Mouse (Mus musculus) urinary bladder, adult 18-20 months (tissue): ENCODE data around the gene Anln.
"Not testable (repeated sequence)": the region's sequence is repeated elsewhere in the genome, so short reads cannot be mapped to it uniquely, and the experiment has no call there.

ENCODE experiments used
- DNase-seq, 2 experiments: peaks; one replicate each; pipeline ENCODE4 v3.0.0; 2022; ENCODE audit warnings: low spot score in 2 of 2, mixed read lengths in 2 of 2

Anln gene

DNA sequence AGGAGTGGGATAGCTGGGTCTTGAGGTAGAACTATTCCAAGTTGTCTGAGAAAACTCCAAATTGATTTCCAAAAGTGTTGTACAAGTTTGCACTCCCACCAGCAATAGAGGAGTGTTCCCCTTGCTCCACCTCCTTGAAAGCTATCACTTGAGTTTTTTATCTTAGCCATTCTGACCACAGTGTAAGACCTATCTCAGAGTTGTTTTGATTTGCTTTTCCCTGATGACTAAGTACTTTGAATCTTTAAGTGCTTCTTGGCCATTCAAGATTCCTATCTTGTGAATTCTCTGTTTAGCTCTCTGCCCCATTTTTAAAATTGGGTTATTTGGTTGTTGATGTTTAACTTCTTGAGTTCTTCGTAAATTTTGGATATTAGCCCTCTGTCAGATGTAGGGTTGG lies 69.9 kb downstream of the Anln start:
- DNase-seq = no peak

DNA sequence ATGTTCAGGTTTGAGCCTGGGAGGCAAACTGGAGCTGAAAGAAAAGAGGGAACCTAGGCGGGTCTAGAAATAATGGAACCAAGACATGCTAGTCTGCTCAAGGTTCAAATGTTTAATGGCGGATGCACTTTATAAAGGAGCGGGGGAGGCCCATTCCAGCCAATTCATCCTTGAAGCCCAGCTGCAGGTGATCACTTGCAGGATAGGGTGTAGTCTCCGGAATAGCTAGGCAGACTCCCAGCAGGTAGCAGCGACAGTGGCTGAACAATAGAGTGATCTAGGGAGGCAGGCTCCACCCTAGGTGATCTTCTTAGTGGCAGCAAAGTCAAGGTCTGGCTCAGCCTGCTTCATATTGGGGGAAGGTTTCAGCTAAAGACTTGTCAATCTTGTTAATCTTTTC lies 72.9 kb downstream of the Anln start:
- DNase-seq = not testable (repeated sequence)

DNA sequence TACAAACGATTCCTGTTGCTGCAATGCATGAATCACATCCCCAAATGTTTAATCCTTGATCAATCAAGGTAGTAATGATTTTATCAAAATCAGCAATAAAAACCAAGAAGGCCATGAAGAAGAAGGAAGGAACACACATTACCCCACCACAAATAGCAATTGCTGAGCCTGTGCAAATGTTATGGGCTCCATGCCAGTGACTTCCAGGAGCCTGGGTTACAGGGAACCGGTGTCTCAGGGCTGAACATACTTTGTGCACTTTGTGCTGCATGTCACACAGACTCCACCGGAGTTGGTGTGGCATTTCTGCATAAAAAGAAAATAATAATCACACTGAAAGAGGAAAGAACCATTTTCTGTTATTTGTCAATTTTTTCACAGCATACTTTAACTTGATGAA lies 74.9 kb downstream of the Anln start:
- no peak for DNase-seq

DNA sequence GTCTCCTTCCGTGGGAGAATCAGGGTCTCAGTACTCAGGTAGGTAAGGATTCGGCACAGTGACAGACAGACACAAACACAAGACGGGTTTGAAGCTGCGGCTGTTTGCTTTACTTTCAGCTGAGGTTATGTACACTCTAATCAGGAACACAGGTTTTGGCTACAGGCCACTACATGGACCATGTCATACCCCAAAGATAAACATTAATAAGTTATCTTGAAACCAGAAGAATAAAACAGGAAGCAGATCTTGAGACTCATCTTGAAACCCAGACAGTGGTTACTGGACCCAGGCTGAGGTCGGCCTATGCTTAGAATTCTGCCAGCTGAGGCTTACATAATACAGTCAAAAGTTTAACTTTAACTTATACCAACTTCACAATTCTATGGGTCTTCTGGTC lies 75.8 kb downstream of the Anln start:
- no peak for DNase-seq

DNA sequence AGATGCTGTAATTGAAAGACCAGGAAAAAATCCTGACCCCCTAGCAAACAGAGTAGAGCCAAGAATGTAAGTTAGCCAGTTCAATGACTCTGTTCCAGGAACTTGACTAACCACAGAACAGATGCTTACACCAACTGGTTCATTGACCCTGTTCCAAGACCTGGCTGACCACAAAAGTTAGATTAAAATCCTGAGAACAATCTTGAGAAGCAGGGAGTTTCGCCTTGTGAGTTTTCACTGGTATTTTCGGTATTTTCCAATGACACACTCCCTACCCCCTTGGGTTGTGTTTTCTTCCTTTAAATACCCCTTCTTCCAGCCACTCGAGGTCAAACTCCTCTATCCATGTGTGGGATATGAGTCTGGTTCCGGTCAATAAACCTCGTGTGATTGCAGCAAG lies 79.3 kb downstream of the Anln start:
- DNase-seq = no peak

DNA sequence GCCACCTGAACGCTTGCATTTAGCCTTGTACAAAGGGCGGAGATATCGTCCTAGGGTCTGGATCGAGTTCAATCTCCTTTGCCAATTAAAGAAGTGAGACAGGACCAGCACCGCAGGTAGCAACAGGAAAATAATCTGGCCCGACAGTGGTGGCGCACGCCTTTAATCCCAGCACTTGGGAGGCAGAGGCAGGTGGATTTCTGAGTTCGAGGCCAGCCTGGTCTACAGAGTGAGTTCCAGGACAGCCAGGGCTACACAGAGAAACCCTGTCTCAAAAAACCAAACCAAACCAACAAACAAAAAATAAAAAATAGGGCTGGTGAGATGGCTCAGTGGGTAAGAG lies 81.1 kb downstream of the Anln start:
- DNase-seq = not testable (repeated sequence)

DNA sequence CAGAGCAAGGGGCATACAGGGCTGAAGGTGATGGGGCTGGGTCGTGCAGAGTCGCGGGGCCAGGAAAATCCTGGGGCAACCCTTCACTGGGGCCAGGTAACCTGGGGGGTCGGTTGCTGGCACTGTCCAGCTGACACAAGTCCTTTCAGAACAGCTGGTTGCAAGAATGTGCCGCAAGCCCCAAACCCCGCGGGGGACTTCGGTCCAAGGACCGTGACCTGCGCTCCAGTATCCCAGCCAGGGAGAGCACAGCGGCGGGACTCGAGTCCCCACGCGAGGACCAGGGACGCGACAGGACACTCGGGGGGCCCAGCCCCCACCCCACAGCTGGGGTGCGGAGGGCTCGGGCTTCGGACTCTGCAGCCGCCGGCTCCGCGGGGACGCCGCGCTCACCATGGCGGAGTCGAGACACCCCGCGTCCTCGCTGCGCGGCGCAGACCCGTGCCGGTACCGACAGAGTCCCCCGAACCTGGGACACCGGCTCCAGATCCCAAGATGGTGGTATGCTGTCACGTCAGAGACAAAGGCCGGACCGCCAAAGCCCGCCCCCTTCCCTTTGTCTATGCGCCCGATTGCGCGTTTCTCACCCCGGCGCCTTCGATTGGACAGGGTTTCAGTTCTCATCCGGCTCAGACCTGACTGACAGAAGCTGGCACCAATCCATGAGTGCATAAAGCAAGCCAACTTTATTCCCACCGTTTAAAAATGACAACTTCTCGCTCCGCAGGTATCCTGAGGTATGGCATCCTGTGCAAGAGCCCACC lies 81.7 kb downstream of the Anln start, which contains the start of gene Zfp810:
Zfp810 (minus strand) TSS at position 493 of the 764 bp plus-strand sequence.
- DNase-seq = peak; percentile 79 to 87

DNA sequence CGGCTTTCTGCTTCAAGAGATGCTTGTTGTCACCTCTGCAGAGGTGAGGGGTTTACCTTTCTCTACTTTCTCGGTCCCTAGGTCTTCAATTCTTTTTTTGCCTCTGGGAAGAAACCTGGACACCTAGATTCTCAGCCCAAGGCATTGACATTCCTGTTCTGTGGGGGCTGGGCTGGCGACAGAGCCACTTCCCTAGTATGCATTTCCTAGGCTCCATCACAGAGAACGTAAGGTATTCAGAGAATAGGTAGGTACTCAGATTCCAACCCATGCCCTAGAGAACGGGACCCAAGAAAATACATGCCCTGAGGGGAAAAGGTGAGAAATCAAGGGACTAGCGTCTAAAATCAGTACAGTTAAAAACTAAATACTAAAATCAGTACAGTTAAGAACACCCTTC lies 82.3 kb downstream of the Anln start:
- DNase-seq = no peak

DNA sequence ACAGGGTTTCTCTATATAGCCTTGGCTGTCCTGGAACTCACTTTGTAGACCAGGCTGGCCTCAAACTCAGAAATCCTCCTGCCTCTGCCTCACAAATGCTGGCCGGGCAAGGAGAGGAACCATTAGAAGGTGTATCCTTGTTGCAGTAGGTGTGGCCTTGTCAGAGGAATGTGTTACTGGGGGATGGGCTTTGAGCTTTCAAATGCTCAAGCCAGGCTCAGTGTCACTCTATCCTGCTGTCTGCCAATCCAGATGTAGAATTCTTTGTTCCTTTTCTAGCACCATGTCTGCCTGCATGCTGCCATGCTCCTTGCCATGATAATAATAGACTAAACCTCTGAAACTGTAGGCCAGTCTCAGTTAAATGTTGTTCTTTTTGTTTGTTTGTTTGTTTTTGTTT lies 86.8 kb downstream of the Anln start:
- no peak for DNase-seq
